Mouse (Mus musculus) small intestine, adult 2 months (tissue): ENCODE data around the gene 1700003H04Rik. TPM values are rescaled to one million over a fixed set of nuclear protein-coding genes. Genes with fewer than 3 reads are reported as not detected.

Source experiments
- H3K27ac ChIP-seq: fragments of 200-500 bp; 2 replicates; pipeline ENCODE4 v1.5.1; 2012; ENCODE audit warnings: low read depth, low read length, control low read depth, inconsistent platforms; ENCODE audit not compliant: insufficient read depth
- H3K27me3 ChIP-seq: fragments of 200-500 bp; 2 replicates; pipeline ENCODE4 v1.6.1; 2012; ENCODE audit warnings: mild to moderate bottlenecking, moderate library complexity, low read length, inconsistent platforms; ENCODE audit not compliant: control insufficient read depth, insufficient read depth
- H3K36me3 ChIP-seq: fragments of 200-500 bp; 2 replicates; pipeline ENCODE4 v1.6.1; 2012; ENCODE audit warnings: mild to moderate bottlenecking, low read length, control low read depth, inconsistent platforms; ENCODE audit not compliant: control insufficient read depth, insufficient read depth
- H3K4me1 ChIP-seq: fragments of 200-500 bp; 2 replicates; pipeline ENCODE4 v1.6.1; 2012; ENCODE audit warnings: low read length, inconsistent platforms, mixed read lengths; ENCODE audit not compliant: control insufficient read depth, insufficient read depth, insufficient read length
- H3K4me3 ChIP-seq: fragments of 200-500 bp; 2 replicates; pipeline ENCODE4 v1.5.1; 2012; ENCODE audit warnings: low read depth, mild to moderate bottlenecking, control low read depth, inconsistent platforms, low read length, moderate library complexity
- CTCF ChIP-seq: fragments of 200-500 bp; IDR thresholded peaks from 2 replicates; pipeline ENCODE4 v1.5.1; 2012; ENCODE audit warnings: low read depth, mild to moderate bottlenecking, control low read depth, inconsistent platforms, low read length, moderate library complexity, mixed read lengths; ENCODE audit not compliant: insufficient replicate concordance, insufficient read length; ENCODE audit errors: extremely low read depth
- POLR2A ChIP-seq: fragments of 200-500 bp; IDR thresholded peaks from 2 replicates; pipeline ENCODE4 v1.6.1; 2012; ENCODE audit warnings: low read depth, mild to moderate bottlenecking, control low read depth, inconsistent platforms, low read length, moderate library complexity
- WGBS: fragments of 180-500 bp; shearing (Covaris S2); methylation state at CpG from one replicate; pipeline ENCODE4 v1.1.7; 2018; 5-methylcytosine and 5-hydroxymethylcytosine counted together
- polyA plus RNA-seq: library from polyadenylated mRNA; depleted of rRNA; stranded (reverse); fragments of >200 nt; gene quantifications from 2 replicates; pipeline ENCODE4 v1.2.3, GENCODE M21; 2012; rRNA removed

1700003H04Rik gene
- polyA plus RNA-seq: not detected in 2 replicates

GRCm38 (mm10) chr3:124581001-124581400 lies at the start of gene 1700003H04Rik:
1700003H04Rik (minus strand) TSS chr3:124581101.
- TF ChIP-seq CTCF: no peak
- no peak for TF ChIP-seq POLR2A

GRCm38 (mm10) chr3:124623031-124623430 lies 42.1 kb upstream of the 1700003H04Rik start:
- 66% methylated on average over 3 of the region's 3 CpGs for WGBS
- H3K27ac ChIP-seq: no peak overlapping the region
- H3K4me3 ChIP-seq: no peak overlapping the region
- no peaks in the 10 kb centered on the region for H3K27me3 ChIP-seq
- no peaks in the 10 kb centered on the region for H3K4me1 ChIP-seq
- TF ChIP-seq POLR2A (no peak), CTCF (no peak)
- H3K36me3 ChIP-seq: no peaks in the 10 kb centered on the region

More at GRCm38 (mm10) chr3:124581001-124581400, at the start of gene 1700003H04Rik:
- Histone ChIP-seq H3K4me1 (no peaks in the 10 kb centered on the region), H3K27me3 (no peaks in the 10 kb centered on the region), H3K4me3 (no peak within 1 kb of the TSS), H3K36me3 (no peaks in the 10 kb centered on the region), H3K27ac (no peak within 1 kb of the TSS)

- H3K36me3 ChIP-seq: no peaks in the 10 kb centered on the region
- H3K4me1 ChIP-seq: no peaks in the 10 kb centered on the region
- no peak overlapping the region for H3K4me3 ChIP-seq
- 62% methylated on average over 1 of the region's 1 CpGs for WGBS
- H3K27ac ChIP-seq: no peak overlapping the region
- H3K27me3 ChIP-seq: no peaks in the 10 kb centered on the region
- TF ChIP-seq CTCF (no peak), POLR2A (no peak)
Observed at GRCm38 (mm10) chr3:124613287-124613686, 32.4 kb upstream of the 1700003H04Rik start.

GRCm38 (mm10) chr3:124609956-124610355 lies 29.1 kb upstream of the 1700003H04Rik start:
- TF ChIP-seq POLR2A (no peak), CTCF (no peak)
- Histone ChIP-seq H3K27me3 (no peaks in the 10 kb centered on the region), H3K27ac (no peak overlapping the region), H3K4me1 (no peaks in the 10 kb centered on the region), H3K4me3 (no peak overlapping the region), H3K36me3 (no peaks in the 10 kb centered on the region)

GRCm38 (mm10) chr3:124606021-124606517 lies 25.2 kb upstream of the 1700003H04Rik start:
- Histone ChIP-seq H3K4me3 (no peak overlapping the region), H3K27ac (no peak overlapping the region)

GRCm38 (mm10) chr3:124605518-124605917 lies 24.6 kb upstream of the 1700003H04Rik start:
- H3K27ac ChIP-seq: no peak overlapping the region
- no peaks in the 10 kb centered on the region for H3K4me1 ChIP-seq

More at GRCm38 (mm10) chr3:124606021-124606517, 25.2 kb upstream of the 1700003H04Rik start:
- Histone ChIP-seq H3K36me3 (no peaks in the 10 kb centered on the region), H3K27me3 (no peaks in the 10 kb centered on the region), H3K4me1 (no peaks in the 10 kb centered on the region)
- TF ChIP-seq CTCF (no peak), POLR2A (no peak)

GRCm38 (mm10) chr3:124597789-124598188 lies 16.9 kb upstream of the 1700003H04Rik start:
- Histone ChIP-seq H3K27me3 (no peaks in the 10 kb centered on the region), H3K36me3 (no peaks in the 10 kb centered on the region), H3K27ac (no peak overlapping the region), H3K4me3 (no peak overlapping the region), H3K4me1 (no peaks in the 10 kb centered on the region)
- TF ChIP-seq POLR2A: no peak
- TF ChIP-seq CTCF: no peak

More at GRCm38 (mm10) chr3:124605518-124605917, 24.6 kb upstream of the 1700003H04Rik start:
- no peak for TF ChIP-seq POLR2A
- H3K27me3 ChIP-seq: no peaks in the 10 kb centered on the region
- no peak overlapping the region for H3K4me3 ChIP-seq
- 66% methylated on average over 1 of the region's 1 CpGs for WGBS
- H3K36me3 ChIP-seq: no peaks in the 10 kb centered on the region

- H3K27me3 ChIP-seq: no peaks in the 10 kb centered on the region
- H3K4me3 ChIP-seq: no peak overlapping the region
- WGBS: 5% methylated on average over 3 of the region's 3 CpGs
- H3K27ac ChIP-seq: no peak overlapping the region
- H3K36me3 ChIP-seq: no peaks in the 10 kb centered on the region
- H3K4me1 ChIP-seq: no peaks in the 10 kb centered on the region
- no peak for TF ChIP-seq CTCF
- TF ChIP-seq POLR2A: no peak
Observed at GRCm38 (mm10) chr3:124587534-124587933, 6.6 kb upstream of the 1700003H04Rik start.
